Mouse (Mus musculus) thymus, postnatal 25 days (tissue): Measurements from ENCODE around the gene Vmn2r98.
"Not testable (repeated sequence)": the region's sequence is repeated elsewhere in the genome, so short reads cannot be mapped to it uniquely, and the experiment has no call there.

Experiments used
- DNase-seq: peaks from one replicate; pipeline ENCODE4 v3.0.0; 2022

Gene Vmn2r98

DNA sequence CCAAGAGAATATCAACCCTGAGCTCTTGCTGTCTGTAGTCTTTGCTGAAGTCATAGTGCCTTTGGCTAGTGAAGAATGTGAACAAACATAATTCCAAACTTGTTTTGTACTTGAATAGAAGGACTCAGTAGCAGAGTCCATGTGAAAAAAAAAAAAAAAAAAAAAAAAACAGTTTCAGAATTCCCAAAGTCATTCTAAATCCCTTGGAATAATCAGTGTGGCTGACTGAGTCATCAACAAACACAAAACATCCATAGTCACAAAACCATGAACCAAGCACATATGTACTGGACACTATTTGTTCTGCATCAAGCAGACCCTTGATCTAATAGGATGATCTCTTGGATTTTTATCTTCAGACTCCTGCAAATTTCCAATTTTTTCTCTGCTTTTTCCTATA lies at the start of gene Vmn2r98:
Vmn2r98 (plus strand) TSS at position 301 of the 400 bp plus-strand sequence.
- DNase-seq, result not testable (repeated sequence)

DNA sequence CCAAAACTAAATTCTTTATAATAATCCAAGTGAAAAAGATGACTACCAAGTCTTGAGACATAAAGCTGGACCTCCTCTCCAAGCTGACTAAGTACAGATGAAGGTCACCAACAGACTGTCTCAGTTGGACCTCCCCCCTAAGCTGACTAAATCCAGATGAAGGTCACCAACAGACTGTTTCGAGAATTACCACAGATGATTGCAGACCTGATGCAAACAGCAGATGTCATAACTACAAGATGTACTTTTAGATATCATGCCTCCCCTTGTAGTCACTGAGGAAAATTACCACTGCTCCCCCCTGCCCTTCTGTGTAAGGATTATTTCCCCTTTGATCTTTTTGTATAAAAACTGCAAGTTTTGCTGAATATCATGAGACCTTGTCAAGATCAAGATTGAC lies 21.8 kb upstream of the Vmn2r98 start:
- not testable (repeated sequence) for DNase-seq

DNA sequence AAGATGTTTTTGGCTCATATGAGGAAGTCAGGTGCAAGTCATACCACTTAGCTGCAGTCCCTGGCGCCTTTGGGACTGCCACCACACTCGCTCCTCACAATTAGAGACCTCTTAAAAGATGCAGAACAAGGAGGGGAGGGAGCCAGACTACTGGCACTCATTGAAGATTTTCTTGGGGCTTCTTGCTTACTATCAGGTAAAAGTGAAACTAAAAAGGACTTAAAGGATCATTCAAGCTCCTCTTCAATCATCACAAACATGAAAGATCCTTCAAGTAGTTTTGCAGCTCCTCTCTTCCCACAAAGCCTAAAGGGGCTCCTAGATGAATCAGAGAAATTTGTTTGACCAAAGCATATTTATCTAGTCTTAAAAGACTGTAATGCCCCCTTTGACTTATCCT lies 21.3 kb upstream of the Vmn2r98 start:
- no peak for DNase-seq

DNA sequence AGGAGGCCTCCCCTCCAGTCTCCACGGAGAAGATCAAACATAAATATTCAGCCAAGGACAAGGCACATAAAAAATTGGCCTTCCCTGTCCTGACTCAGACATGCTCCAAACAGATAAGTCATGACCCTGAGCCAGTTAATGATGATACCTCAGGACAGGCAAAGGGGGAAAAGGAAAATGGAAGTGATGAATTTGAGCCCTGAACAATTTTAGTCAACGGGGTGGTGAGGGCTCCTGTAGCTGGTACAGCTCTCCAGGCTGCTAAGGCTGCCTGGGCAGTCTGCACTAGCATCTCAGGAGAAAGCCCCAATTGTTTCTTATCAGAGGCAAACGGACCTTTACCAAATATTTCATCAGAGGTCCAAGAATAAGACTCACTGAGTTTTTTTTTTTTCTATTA lies 20.5 kb upstream of the Vmn2r98 start:
- no peak for DNase-seq
